Comparison of ENCODE assay signal across 14 mouse cellular contexts in genomic region chr11:110094846-110095380, GRCm38 (mm10). TPM values are rescaled to one million over a fixed set of nuclear protein-coding genes. Genes with fewer than 3 reads are reported as not detected.
DNase-seq lines count a peak whose midpoint lies in the region; ATAC-seq and TF ChIP-seq lines count a peak whose summit lies in the region.
"Had no signal": no experiment of that assay in that cellular context is flagged by ENCODE, and none has a peak within 500 bp of the region (broad histone marks: within the 10 kb centered on the region; RNA-seq: fewer than 3 reads in every experiment).

No protein-coding gene starts in this region.

- no peak for ATAC-seq in heart, embryonic 16.5 days (replicated peaks; ENCODE audit: extremely low read depth, insufficient read depth, low FRiP score)
- ATAC-seq in lung, embryonic 14.5 days (ENCODE audit: insufficient read depth): no peak
- no peak for ATAC-seq in embryonic facial prominence, embryonic 14.5 days (ENCODE audit: low read depth)
- ATAC-seq in kidney, embryonic 16.5 days (ENCODE audit: low FRiP score, low TSS enrichment): no peak
- ATAC-seq: inflammation-experienced regulatory T-cells, adult 6 months had no signal

- no peaks in the 10 kb centered on the region for H3K4me1 ChIP-seq in heart, embryonic 16.5 days (ENCODE audit: control insufficient read depth, insufficient read depth, low read length)
- H3K4me1 ChIP-seq in lung, embryonic 14.5 days (ENCODE audit: insufficient read depth): no peaks in the 10 kb centered on the region
- H3K4me1 ChIP-seq in embryonic facial prominence, embryonic 14.5 days (ENCODE audit: control insufficient read depth, insufficient read depth, low read length): no peaks in the 10 kb centered on the region
- no peaks in the 10 kb centered on the region for H3K4me1 ChIP-seq in small intestine, adult 2 months (ENCODE audit: control insufficient read depth, insufficient read depth, insufficient read length, low read length)
- H3K4me1 ChIP-seq in kidney, embryonic 16.5 days (ENCODE audit: insufficient read depth, low read length): no peaks in the 10 kb centered on the region
- H3K4me1 ChIP-seq: embryonic facial prominence, embryonic 12.5 days; midbrain, embryonic 12.5 days had no signal

- H3K4me2 ChIP-seq in heart, embryonic 16.5 days (ENCODE audit: low read depth, low read length): 0 out of 2 replicates have a peak overlapping the region, but pooled peaks have one; percentile 28
- peak overlapping the region; percentile 34 for H3K4me2 ChIP-seq in lung, embryonic 14.5 days
- H3K4me2 ChIP-seq in embryonic facial prominence, embryonic 14.5 days (ENCODE audit: low read depth, low read length): peak overlapping the region; percentile 25
- H3K4me2 ChIP-seq in kidney, embryonic 16.5 days (replicated peaks; ENCODE audit: low read depth, low read length): no peak overlapping the region
- H3K4me2 ChIP-seq: embryonic facial prominence, embryonic 12.5 days; midbrain, embryonic 12.5 days had no signal

- no peaks in the 10 kb centered on the region for H3K36me3 ChIP-seq in heart, embryonic 16.5 days (ENCODE audit: control insufficient read depth, insufficient read depth)
- H3K36me3 ChIP-seq in lung, embryonic 14.5 days (ENCODE audit: insufficient read depth): no peaks in the 10 kb centered on the region
- H3K36me3 ChIP-seq in embryonic facial prominence, embryonic 14.5 days (ENCODE audit: control insufficient read depth, insufficient read depth, low read length): no peaks in the 10 kb centered on the region
- H3K36me3 ChIP-seq in small intestine, adult 2 months (ENCODE audit: control insufficient read depth, insufficient read depth, low read length): no peaks in the 10 kb centered on the region
- no peaks in the 10 kb centered on the region for H3K36me3 ChIP-seq in kidney, embryonic 16.5 days (ENCODE audit: insufficient read depth, low read length)
- H3K36me3 ChIP-seq: embryonic facial prominence, embryonic 12.5 days; midbrain, embryonic 12.5 days had no signal

- 65% methylated on average over 7 of the region's 7 CpGs for WGBS in heart, embryonic 16.5 days
- WGBS in lung, embryonic 14.5 days: 50% methylated on average over 7 of the region's 7 CpGs
- WGBS in embryonic facial prominence, embryonic 14.5 days: 55% methylated on average over 7 of the region's 7 CpGs
- 52% methylated on average over 7 of the region's 7 CpGs for WGBS in small intestine, adult 2 months
- WGBS in kidney, embryonic 16.5 days: 67% methylated on average over 7 of the region's 7 CpGs

- H3K9ac ChIP-seq in heart, embryonic 16.5 days (ENCODE audit: low read length): no peak overlapping the region
- no peak overlapping the region for H3K9ac ChIP-seq in lung, embryonic 14.5 days
- no peak overlapping the region for H3K9ac ChIP-seq in embryonic facial prominence, embryonic 14.5 days (ENCODE audit: low read depth, low read length)
- no peak overlapping the region for H3K9ac ChIP-seq in kidney, embryonic 16.5 days (replicated peaks; ENCODE audit: low read length)
- H3K9ac ChIP-seq: embryonic facial prominence, embryonic 12.5 days; liver, embryonic 14.5 days; midbrain, embryonic 12.5 days had no signal

- no peak for TF ChIP-seq POLR2A in small intestine, adult 2 months (IDR thresholded peaks at IDR 0.05; ENCODE audit: low read depth, low read length)

- H3K27me3 ChIP-seq in heart, embryonic 16.5 days (ENCODE audit: control insufficient read depth, insufficient read depth, low read length): no peaks in the 10 kb centered on the region
- no peaks in the 10 kb centered on the region for H3K27me3 ChIP-seq in lung, embryonic 14.5 days (ENCODE audit: insufficient read depth, low read length)
- H3K27me3 ChIP-seq in embryonic facial prominence, embryonic 14.5 days (replicated peaks; ENCODE audit: control insufficient read depth, insufficient read depth, low read length): no peaks in the 10 kb centered on the region
- H3K27me3 ChIP-seq in small intestine, adult 2 months (ENCODE audit: control insufficient read depth, insufficient read depth, low read length): no peaks in the 10 kb centered on the region
- H3K27me3 ChIP-seq in kidney, embryonic 16.5 days (ENCODE audit: insufficient read depth, low read length): no peaks in the 10 kb centered on the region
- H3K27me3 ChIP-seq: embryonic facial prominence, embryonic 12.5 days; midbrain, embryonic 12.5 days had no signal

- peak overlapping the region; percentile 16; the same call in 1 of the 2 replicates for H3K4me3 ChIP-seq in heart, embryonic 16.5 days (ENCODE audit: low read length)
- peak overlapping the region; percentile 8; the same call in 1 of the 2 replicates for H3K4me3 ChIP-seq in lung, embryonic 14.5 days (ENCODE audit: low read depth, low read length)
- no peak overlapping the region for H3K4me3 ChIP-seq in embryonic facial prominence, embryonic 14.5 days (ENCODE audit: low read depth, low read length)
- no peak overlapping the region for H3K4me3 ChIP-seq in small intestine, adult 2 months (ENCODE audit: low read depth, low read length)
- no peak overlapping the region for H3K4me3 ChIP-seq in kidney, embryonic 16.5 days (ENCODE audit: low read length)
- H3K4me3 ChIP-seq: embryonic facial prominence, embryonic 12.5 days; midbrain, embryonic 12.5 days had no signal

- TF ChIP-seq CTCF in lung, embryonic 14.5 days (IDR thresholded peaks at IDR 0.05; ENCODE audit: low read depth): no peak; the same call in 1 of the 2 replicates
- TF ChIP-seq CTCF in small intestine, adult 2 months (IDR thresholded peaks at IDR 0.05; ENCODE audit: extremely low read depth, insufficient read length, insufficient replicate concordance, low read depth, low read length): no peak

- no peaks in the 10 kb centered on the region for H3K9me3 ChIP-seq in heart, embryonic 16.5 days (replicated peaks; ENCODE audit: control insufficient read depth, low read length)
- no peaks in the 10 kb centered on the region for H3K9me3 ChIP-seq in lung, embryonic 14.5 days (ENCODE audit: low read depth, low read length)
- 0 out of 2 replicates have a peak, but pooled peaks cover 4% of the 10 kb centered on the region for H3K9me3 ChIP-seq in embryonic facial prominence, embryonic 14.5 days (ENCODE audit: control insufficient read depth, low read length)
- H3K9me3 ChIP-seq in kidney, embryonic 16.5 days (ENCODE audit: low read length): no peaks in the 10 kb centered on the region
- H3K9me3 ChIP-seq: embryonic facial prominence, embryonic 12.5 days; midbrain, embryonic 12.5 days had no signal

- H3K27ac ChIP-seq in heart, embryonic 16.5 days (ENCODE audit: low read length): no peak overlapping the region
- H3K27ac ChIP-seq in lung, embryonic 14.5 days (ENCODE audit: low read depth): peak overlapping the region; percentile 52; the same call in 1 of the 2 replicates
- peak overlapping the region; percentile 74 for H3K27ac ChIP-seq in embryonic facial prominence, embryonic 14.5 days (replicated peaks; ENCODE audit: low read depth, low read length)
- H3K27ac ChIP-seq in small intestine, adult 2 months (ENCODE audit: insufficient read depth, low read depth, low read length): peak overlapping the region; percentile 31; the same call in 1 of the 2 replicates
- H3K27ac ChIP-seq in kidney, embryonic 16.5 days (ENCODE audit: low read length): no peak overlapping the region
- H3K27ac ChIP-seq: embryonic facial prominence, embryonic 12.5 days; liver, embryonic 14.5 days; midbrain, embryonic 12.5 days had no signal

- DNase-seq in heart, postnatal 4 days: no peak
- peak; percentile 60 for DNase-seq in lung, embryonic 14.5 days
- no peak for DNase-seq in lung, postnatal 14 days
- DNase-seq in embryonic facial prominence, embryonic 14.5 days (ENCODE audit: low spot score): peak; percentile 26
- DNase-seq: kidney, postnatal 10 days; layer of hippocampus, adult 9-11 months; right cerebral cortex, postnatal 25 days had no signal

RNA-seq across cellular contexts. Expression of gene Abca8a, which starts 0.9 kb away (rescaled TPM):
- polyA plus RNA-seq in heart, embryonic 16.5 days (2015; fragmentation: Nextera tagmentation; extraction: Ambion mirVana): 5.9 and 6.4 TPM in 2 replicates
- total RNA-seq in heart, postnatal 4 days (2021): 10 to 100 TPM; 32.2 TPM
- polyA plus RNA-seq in lung, embryonic 14.5 days (2014; fragmentation: Nextera tagmentation; extraction: Ambion mirVana): 3.6 and 4.8 TPM in 2 replicates
- 13.1 and 17.9 TPM in 2 replicates for polyA plus RNA-seq in embryonic facial prominence, embryonic 14.5 days (2014; fragmentation: Nextera tagmentation; extraction: Ambion mirVana)
- polyA plus RNA-seq in small intestine, adult 2 months (2012; rRNA removed): 1.4 and 3.0 TPM in 2 replicates
- 0.26 and 0.62 TPM in 2 replicates for polyA plus RNA-seq in kidney, embryonic 16.5 days (2015; fragmentation: Nextera tagmentation; extraction: Ambion mirVana)
- polyA plus RNA-seq: inflammation-experienced regulatory T-cells, adult 6 months; midbrain, embryonic 12.5 days had no signal

Comparison
In these comparisons a context has a peak if more than half of its experiments do, and no peak if none do; other contexts are left out.
1. DNase-seq: peak in lung, embryonic 14.5 days (single experiment) and embryonic facial prominence, embryonic 14.5 days (single experiment); none in heart, postnatal 4 days (single experiment) and lung, postnatal 14 days (single experiment).
2. H3K27ac ChIP-seq: peak in lung, embryonic 14.5 days (single experiment), embryonic facial prominence, embryonic 14.5 days (single experiment) and small intestine, adult 2 months (single experiment); none in heart, embryonic 16.5 days (single experiment) and kidney, embryonic 16.5 days (single experiment).
3. H3K4me3 ChIP-seq: peak in heart, embryonic 16.5 days (single experiment) and lung, embryonic 14.5 days (single experiment); none in embryonic facial prominence, embryonic 14.5 days (single experiment), small intestine, adult 2 months (single experiment) and kidney, embryonic 16.5 days (single experiment).